Mouse (Mus musculus) mouse embryonic stem cell (cell line): ENCODE data around the gene Cmklr1.

ENCODE experiments used
- in situ Hi-C, 2 experiments: fragments of 300-500 bp; cut with MboI; formaldehyde crosslinking; loops; 1 replicate in 1 of 2; 3 replicates in 1 of 2; pipeline ENCODE4 v1.14.3; 2019 to 2020; ENCODE audit warnings: low sequenced_read_pairs in 2 of 2, low pct_unique_long_range_greater_than_20kb in 1 of 2, mixed read lengths in 1 of 2; ENCODE audit not compliant: unreplicated experiment in 1 of 2

The Cmklr1 gene

DNA sequence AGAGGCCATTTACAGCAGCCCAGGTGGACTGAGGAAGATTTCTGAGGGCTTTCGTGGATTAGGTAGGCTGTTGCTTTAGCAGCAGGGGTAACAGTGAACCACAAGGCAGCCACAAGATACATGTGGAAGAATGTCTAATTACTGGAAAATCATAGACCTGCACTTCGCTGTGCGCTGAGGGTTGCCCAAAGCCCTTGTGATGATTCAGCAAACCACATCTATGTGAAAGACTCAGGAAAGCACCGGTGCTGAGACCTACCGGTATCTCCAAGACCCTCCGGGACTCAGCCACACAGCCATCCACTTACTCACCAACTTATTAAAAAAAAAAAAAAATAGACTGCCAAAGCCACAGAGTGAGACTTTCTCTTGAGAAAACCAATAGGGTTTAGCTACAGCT is 13.9 kb upstream of the Cmklr1 start:
- in situ Hi-C loops: no loop called here

DNA sequence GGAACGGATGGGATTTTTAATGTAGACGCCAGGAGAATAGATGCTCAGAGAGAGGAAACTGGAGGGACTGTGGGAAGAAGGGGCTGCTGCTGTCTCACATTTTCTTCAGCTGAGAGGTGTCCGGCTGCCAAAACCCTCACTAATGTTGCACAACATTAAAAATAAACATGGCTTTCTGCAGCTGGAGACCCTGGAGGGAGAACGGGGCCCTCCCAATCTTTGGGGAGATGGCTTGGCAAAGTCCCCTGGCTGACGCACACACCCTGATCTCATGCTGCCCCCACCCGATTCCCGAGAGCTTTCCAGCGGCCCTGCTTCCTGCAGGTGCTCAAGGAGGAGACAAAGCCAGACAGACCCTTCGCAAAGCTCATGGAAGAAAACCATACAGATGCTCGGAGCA is 10.6 kb upstream of the Cmklr1 start:
- in situ Hi-C loops: no loop called here

- in situ Hi-C loops: no loop called here
Measured at GRCm38 (mm10) chr5:113654821-113655220, 4.6 kb upstream of the Cmklr1 start.

DNA sequence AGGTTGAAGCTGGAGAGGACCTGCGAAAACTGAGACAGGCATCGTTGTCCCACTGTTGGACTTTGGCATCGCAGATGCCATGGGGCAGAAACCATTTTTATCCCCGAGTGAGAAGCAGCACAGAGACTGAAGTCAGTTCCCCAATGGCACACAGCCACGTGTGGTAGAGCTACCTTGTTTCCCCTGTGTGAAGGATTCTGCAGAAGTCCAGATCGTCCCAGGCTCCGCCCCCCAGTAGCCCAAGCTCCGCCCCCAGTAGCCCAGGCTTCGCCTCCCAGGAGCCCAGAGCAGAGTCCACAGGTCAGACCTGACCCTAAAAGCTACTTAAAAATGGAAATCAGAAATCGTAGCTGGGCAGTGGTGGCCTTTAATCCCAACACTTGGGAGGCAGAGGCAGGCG is 4.0 kb upstream of the Cmklr1 start:
- in situ Hi-C loops: no loop called here

DNA sequence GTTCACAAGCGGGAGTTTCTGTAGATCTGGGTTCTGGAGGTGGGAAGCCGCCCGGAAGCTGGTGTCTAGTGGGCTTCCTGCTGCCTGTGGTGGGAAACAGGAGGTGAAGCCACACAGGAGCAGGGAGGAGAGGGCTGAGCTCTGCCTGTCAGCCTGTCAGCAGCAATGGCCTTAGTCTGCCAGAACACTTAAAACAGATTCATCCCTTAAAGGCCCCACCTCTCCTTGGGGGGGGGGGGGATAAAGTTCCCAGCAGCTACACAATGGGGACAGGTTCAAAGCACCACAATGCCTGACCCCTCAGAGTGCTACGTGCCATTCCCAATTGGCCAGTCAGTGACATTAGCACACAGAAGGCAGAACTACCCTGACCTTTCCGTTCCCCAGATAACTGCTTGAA is 2.0 kb upstream of the Cmklr1 start:
- in situ Hi-C loops: no loop called here

DNA sequence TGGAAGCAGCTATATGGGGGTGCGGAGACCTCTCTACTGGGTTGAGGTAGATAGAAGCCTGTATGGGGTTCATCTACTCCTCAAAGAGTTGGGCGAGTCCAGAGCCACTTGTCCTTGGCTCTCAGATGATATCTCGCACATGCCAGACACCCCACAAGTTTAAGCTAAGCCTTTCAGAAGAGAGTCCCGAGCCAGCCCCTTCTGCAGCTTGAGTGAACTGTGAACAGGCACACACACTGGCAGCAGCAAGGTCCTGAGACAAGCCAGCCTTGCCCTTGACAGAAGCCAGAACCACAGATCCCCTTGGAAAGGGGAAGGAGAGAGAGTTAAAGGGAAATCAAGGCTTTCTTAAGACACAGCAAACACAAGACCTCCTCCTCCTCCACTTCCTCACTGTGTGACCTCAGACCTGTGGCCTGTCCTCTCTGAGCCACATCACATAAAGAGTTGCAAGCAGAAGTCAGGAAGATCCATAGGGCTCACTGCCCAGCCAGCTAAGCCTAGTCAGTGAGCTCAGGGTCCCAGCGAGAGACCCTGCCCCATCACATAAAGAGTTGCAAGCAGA is 1.5 kb downstream of the Cmklr1 start:
- in situ Hi-C loops: no loop called here

DNA sequence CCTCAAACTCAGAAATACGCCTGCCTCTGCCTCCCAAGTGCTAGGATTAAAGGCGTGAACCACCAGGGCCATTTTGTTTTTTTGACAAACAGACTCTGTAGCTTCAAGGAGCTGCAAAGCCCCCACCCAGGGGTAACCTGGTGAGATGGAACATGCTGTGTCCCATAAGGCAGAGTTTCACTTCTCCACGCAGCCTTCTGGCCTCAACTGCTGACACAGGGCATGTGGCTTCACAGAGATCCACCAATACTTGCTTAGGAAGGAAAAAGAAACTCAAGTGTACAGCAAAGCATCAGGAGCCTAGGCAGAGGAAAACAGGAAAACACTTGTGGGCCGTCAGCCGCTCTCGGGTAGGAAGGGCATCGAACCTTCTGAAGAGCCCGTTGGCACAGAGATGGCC is 3.1 kb downstream of the Cmklr1 start:
- in situ Hi-C loops: no loop called here

DNA sequence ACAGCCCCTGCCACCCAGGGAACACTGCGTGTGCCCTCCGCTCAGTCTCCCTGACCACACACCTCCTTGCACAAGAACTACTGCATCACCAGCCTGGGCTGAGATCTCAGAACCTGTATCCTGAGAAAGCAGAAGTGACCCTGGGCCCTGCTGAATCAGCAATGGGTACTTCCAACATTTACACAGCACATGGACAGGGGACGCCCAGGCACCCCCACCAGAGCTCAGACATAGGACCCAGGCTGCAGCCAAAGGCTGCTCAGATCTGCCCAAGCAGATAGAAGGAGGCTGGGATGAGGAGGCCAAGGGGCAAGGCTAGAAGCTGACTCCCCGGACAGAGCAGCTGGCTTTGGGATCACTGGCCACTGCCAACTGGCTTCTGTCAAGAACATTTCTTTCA is 5.7 kb downstream of the Cmklr1 start:
- in situ Hi-C loops: no loop called here

DNA sequence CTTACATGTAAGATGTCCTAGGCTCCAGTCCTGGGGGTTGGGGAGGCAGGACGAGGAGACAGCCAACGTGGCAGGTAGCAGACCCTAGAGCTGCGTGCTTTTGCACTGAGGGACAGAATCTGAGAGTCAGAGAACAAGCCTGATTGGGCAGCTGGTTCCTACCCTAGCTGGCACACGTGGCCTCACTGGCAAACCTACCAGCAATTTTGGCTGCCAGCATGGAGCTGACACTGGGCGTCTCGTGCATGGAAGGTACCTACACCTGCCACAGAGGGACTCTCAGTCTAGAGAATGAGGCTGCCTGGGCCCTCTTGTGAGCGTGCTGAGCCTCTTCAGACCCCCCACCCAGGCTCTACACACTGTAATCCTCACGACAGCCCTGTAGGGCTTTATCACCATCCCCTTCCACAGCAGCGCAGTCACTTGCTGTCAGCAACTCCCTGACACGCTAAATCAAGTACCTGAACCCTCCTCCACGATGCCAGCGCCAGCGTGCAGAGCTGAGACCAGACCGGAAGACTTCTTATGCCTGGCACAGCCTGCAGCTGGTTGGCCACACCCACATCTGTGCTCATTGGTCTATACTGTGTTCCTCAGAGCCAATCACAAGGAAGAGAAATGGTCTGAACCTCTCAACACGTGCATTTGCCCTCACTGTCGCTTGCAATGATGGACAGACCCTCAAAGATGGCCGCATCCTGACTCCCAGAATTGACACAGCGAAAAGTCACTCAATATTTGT is 6.9 kb downstream of the Cmklr1 start:
- in situ Hi-C loops: no loop called here

GRCm38 (mm10) chr5:113641066-113641465 is 9.2 kb downstream of the Cmklr1 start:
- in situ Hi-C loops: no loop called here

- in situ Hi-C loops: no loop called here
Measured at GRCm38 (mm10) chr5:113639126-113639525, 11.1 kb downstream of the Cmklr1 start.

DNA sequence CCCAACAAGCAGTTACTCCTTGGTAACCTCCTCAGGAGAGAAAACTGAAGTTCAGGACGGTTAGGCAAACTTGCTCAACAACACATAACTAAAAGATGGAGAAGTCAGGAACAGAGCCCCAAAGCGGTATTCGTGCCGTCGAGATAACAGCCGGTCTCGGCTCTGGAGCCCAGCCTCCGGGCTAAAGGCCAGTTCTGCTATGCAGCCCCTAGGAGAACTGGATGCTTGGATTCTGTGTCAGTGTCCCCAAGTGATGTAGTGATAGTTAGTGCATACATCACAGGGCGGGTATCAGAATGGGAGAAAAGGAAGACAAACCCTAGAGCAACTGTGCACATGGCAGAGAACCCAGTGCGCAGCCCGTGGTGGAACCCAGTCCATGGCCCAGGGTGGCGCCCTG is 12.2 kb downstream of the Cmklr1 start:
- in situ Hi-C loops: no loop called here

DNA sequence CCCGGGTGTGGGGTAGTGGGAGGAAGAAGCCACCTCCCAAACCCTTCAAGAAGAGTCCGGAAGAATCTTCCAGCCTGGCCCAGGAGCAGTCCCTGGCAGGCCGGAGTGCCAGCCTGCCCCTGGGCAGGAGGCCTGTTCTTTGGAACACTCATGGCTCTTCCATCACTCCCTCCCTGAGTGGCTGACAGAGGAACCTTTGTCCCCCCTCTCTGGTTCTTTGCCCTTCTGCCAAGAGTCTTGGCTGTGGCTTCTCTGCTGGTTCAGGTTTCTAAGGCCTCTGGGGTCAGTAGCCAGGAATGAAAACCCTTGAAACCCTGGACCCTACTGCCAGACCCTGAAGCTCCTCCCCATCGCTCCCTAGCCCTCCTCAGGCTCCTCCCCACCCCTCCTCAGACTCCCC is 12.6 kb downstream of the Cmklr1 start:
- in situ Hi-C loops: no loop called here

- in situ Hi-C loops: no loop called here
Measured at GRCm38 (mm10) chr5:113635861-113636565, 14.2 kb downstream of the Cmklr1 start.

DNA sequence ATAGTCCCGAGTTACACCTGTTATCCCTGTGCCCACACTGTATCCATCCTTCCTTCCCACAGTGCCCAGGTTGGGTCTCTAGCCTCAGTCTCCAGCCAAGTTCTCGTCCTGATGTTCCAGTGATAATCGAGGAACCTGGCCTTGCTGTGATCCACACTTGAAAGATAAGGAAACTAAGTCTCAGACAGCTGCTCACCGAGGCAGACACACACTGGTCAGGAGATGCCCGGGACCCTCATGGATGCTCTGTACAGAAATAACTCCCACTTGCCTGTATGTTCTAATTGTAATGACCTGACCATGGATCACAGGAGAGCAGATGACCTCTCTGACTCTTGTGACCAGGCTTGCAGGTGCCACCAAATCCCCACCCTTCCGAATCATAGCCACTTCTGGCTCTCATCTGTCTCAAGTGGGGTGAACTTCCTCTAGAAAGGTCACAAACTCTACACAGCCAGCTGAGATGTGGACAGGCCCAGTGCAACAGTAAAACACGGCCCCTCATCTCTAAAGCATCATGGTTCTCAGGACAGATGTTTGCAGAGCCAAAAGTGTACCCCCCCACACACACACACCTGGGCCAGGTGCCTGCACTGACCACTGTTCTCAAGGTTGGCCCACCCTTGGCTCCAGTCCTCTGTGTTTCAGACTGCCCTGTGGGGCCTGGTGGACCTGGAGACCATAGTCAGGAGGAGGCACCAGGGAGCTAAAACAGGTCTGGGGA is 15.2 kb downstream of the Cmklr1 start:
- in situ Hi-C loops: no loop called here

- in situ Hi-C loops: no loop called here
Measured at GRCm38 (mm10) chr5:113634024-113634651, 16.1 kb downstream of the Cmklr1 start.

- in situ Hi-C loops: no loop called here
Measured at GRCm38 (mm10) chr5:113633037-113633714, 17.1 kb downstream of the Cmklr1 start.

DNA sequence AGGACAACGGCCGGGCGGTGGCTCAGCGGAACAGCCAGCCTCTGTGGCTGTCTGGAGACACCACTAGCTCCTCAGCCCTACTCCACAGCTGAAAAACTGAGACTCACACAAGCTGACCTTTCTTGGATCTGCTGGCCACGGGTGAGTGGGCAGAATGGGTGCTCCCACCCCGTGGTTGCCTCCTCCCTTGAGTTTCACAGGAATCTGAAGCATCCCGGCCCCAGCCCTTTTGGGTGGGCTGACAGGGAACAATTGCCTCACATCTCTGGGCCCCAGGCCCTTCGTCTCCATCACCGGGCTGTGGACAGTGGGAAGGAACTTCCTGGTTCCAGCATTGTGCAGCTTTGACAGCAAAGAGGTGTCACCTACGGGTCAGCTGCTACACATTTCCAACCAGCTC is 20.1 kb downstream of the Cmklr1 start:
- in situ Hi-C loops: no loop called here
